Mouse (Mus musculus) kidney, embryonic 14.5 days (tissue): ENCODE data around the gene 5730522E02Rik. TPM values are rescaled to one million over a fixed set of nuclear protein-coding genes. Genes with fewer than 3 reads are reported as not detected.

Experiments
- ATAC-seq: fragments of 200-750 bp; cut with Nextera tagmentation; 2 replicates; pipeline ENCODE4 v1.8.0; 2017; ENCODE audit warnings: moderate number of reproducible peaks, mild to moderate bottlenecking, moderate TSS enrichment, moderate library complexity; ENCODE audit not compliant: low FRiP score, low TSS enrichment
- H3K27ac ChIP-seq: fragments of 300-500 bp; sonication (generic); 2 replicates; pipeline ENCODE4 v1.5.1; 2014; ENCODE audit warnings: low read depth, mild to moderate bottlenecking, low read length, moderate library complexity, mixed read lengths
- H3K27me3 ChIP-seq: fragments of 300-500 bp; sonication (generic); 2 replicates; pipeline ENCODE4 v1.6.1; 2014; ENCODE audit warnings: mild to moderate bottlenecking, low read length; ENCODE audit not compliant: control insufficient read depth, insufficient read depth
- H3K36me3 ChIP-seq: fragments of 300-500 bp; sonication (generic); 2 replicates; pipeline ENCODE4 v1.6.1; 2014; ENCODE audit warnings: low read length, mixed read lengths; ENCODE audit not compliant: control insufficient read depth, insufficient read depth
- H3K4me1 ChIP-seq: fragments of 300-500 bp; sonication (generic); 2 replicates; pipeline ENCODE4 v1.6.1; 2014; ENCODE audit warnings: low read length, mixed read lengths; ENCODE audit not compliant: control insufficient read depth, insufficient read depth
- H3K4me2 ChIP-seq: fragments of 300-500 bp; sonication (generic); replicated peaks from 2 replicates; pipeline ENCODE4 v1.6.1; 2014; ENCODE audit warnings: low read depth, mild to moderate bottlenecking, low read length
- H3K4me3 ChIP-seq: fragments of 300-500 bp; sonication (generic); 2 replicates; pipeline ENCODE4 v1.5.1; 2014; ENCODE audit warnings: mild to moderate bottlenecking, low read length
- H3K9ac ChIP-seq: fragments of 300-500 bp; sonication (generic); 2 replicates; pipeline ENCODE4 v1.6.1; 2014; ENCODE audit warnings: low read depth, mild to moderate bottlenecking, low read length, moderate library complexity
- H3K9me3 ChIP-seq: fragments of 300-500 bp; sonication (generic); 2 replicates; pipeline ENCODE4 v1.6.1; 2016; ENCODE audit warnings: low read length; ENCODE audit not compliant: control insufficient read depth
- WGBS: fragments of 180-500 bp; shearing (Covaris S2); extraction: QIAGEN DNeasy Blood & Tissue Kit; methylation state at CpG from one replicate; pipeline ENCODE4 v1.1.7; 2014; 5-methylcytosine and 5-hydroxymethylcytosine counted together
- polyA plus RNA-seq: library from polyadenylated mRNA; unstranded; fragments of >200 nt; fragmentation: Nextera tagmentation; extraction: Ambion mirVana; gene quantifications from 2 replicates; pipeline ENCODE4 v1.2.1, GENCODE M21; 2014

The 5730522E02Rik gene
- polyA plus RNA-seq, 1 experiment from 2014 or later = 3.1 TPM

GRCm38 (mm10) chr11:26138013-26138412 is 72.5 kb downstream of the 5730522E02Rik start:
- Histone ChIP-seq H3K4me3 (no peak overlapping the region), H3K9me3 (no peaks in the 10 kb centered on the region), H3K9ac (no peak overlapping the region), H3K27me3 (no peaks in the 10 kb centered on the region), H3K27ac (no peak overlapping the region), H3K4me1 (no peaks in the 10 kb centered on the region), H3K36me3 (no peaks in the 10 kb centered on the region), H3K4me2 (no peak overlapping the region)
- WGBS = 89% methylated on average over 1 of the region's 1 CpGs
- no peak for ATAC-seq

- Histone ChIP-seq H3K9ac (no peak overlapping the region), H3K9me3 (no peaks in the 10 kb centered on the region), H3K4me3 (no peak overlapping the region), H3K27ac (no peak overlapping the region), H3K4me1 (no peaks in the 10 kb centered on the region), H3K36me3 (no peaks in the 10 kb centered on the region), H3K27me3 (no peaks in the 10 kb centered on the region), H3K4me2 (no peak overlapping the region)
- ATAC-seq = peak; percentile 49; the same call in 1 of the 2 replicates
- 15% methylated on average over 11 of the region's 11 CpGs for WGBS
Observed at GRCm38 (mm10) chr11:26130911-26131310, 79.7 kb downstream of the 5730522E02Rik start.

- Histone ChIP-seq H3K36me3 (no peaks in the 10 kb centered on the region), H3K9me3 (no peaks in the 10 kb centered on the region), H3K9ac (no peak overlapping the region), H3K4me2 (no peak overlapping the region), H3K27ac (no peak overlapping the region), H3K27me3 (no peaks in the 10 kb centered on the region), H3K4me3 (no peak overlapping the region), H3K4me1 (no peaks in the 10 kb centered on the region)
- no peak for ATAC-seq
- WGBS = 55% methylated on average over 2 of the region's 2 CpGs
Observed at GRCm38 (mm10) chr11:26129054-26129453, 81.5 kb downstream of the 5730522E02Rik start.

- Histone ChIP-seq H3K9ac (no peak overlapping the region), H3K36me3 (no peaks in the 10 kb centered on the region), H3K4me2 (no peak overlapping the region), H3K27ac (no peak overlapping the region), H3K9me3 (no peaks in the 10 kb centered on the region), H3K27me3 (no peaks in the 10 kb centered on the region), H3K4me3 (no peak overlapping the region), H3K4me1 (no peaks in the 10 kb centered on the region)
- WGBS = 37% methylated on average over 2 of the region's 2 CpGs
- ATAC-seq = no peak
Observed at GRCm38 (mm10) chr11:26128385-26128784, 82.2 kb downstream of the 5730522E02Rik start.

GRCm38 (mm10) chr11:26125923-26126322 is 84.6 kb downstream of the 5730522E02Rik start:
- no peak for ATAC-seq
- Histone ChIP-seq H3K36me3 (no peaks in the 10 kb centered on the region), H3K4me1 (no peaks in the 10 kb centered on the region), H3K9ac (no peak overlapping the region), H3K27me3 (no peaks in the 10 kb centered on the region), H3K9me3 (no peaks in the 10 kb centered on the region), H3K4me2 (no peak overlapping the region), H3K4me3 (no peak overlapping the region), H3K27ac (no peak overlapping the region)

- 43% methylated on average over 8 of the region's 8 CpGs for WGBS
- Histone ChIP-seq H3K9ac (no peak overlapping the region), H3K4me2 (no peak overlapping the region), H3K27ac (no peak overlapping the region), H3K4me1 (no peaks in the 10 kb centered on the region), H3K36me3 (no peaks in the 10 kb centered on the region), H3K4me3 (no peak overlapping the region), H3K27me3 (no peaks in the 10 kb centered on the region), H3K9me3 (no peaks in the 10 kb centered on the region)
- ATAC-seq = no peak
Observed at GRCm38 (mm10) chr11:26120781-26121557, 89.6 kb downstream of the 5730522E02Rik start.

- no peaks in the 10 kb centered on the region for H3K4me1 ChIP-seq
- 54% methylated on average over 4 of the region's 4 CpGs for WGBS
- H3K4me3 ChIP-seq = no peak overlapping the region
- H3K27me3 ChIP-seq = no peaks in the 10 kb centered on the region
- no peak overlapping the region for H3K4me2 ChIP-seq
- no peaks in the 10 kb centered on the region for H3K36me3 ChIP-seq
- no peaks in the 10 kb centered on the region for H3K9me3 ChIP-seq
- ATAC-seq = no peak
- H3K27ac ChIP-seq = no peak overlapping the region
- H3K9ac ChIP-seq = no peak overlapping the region
Observed at GRCm38 (mm10) chr11:26117651-26118050, 92.9 kb downstream of the 5730522E02Rik start.

- Histone ChIP-seq H3K4me1 (no peaks in the 10 kb centered on the region), H3K27ac (no peak overlapping the region), H3K36me3 (no peaks in the 10 kb centered on the region), H3K27me3 (no peaks in the 10 kb centered on the region), H3K4me2 (no peak overlapping the region), H3K9me3 (no peaks in the 10 kb centered on the region), H3K9ac (no peak overlapping the region), H3K4me3 (no peak overlapping the region)
- no peak for ATAC-seq
- 85% methylated on average over 3 of the region's 3 CpGs for WGBS
Observed at GRCm38 (mm10) chr11:26112206-26112605, 98.4 kb downstream of the 5730522E02Rik start.

- no peak overlapping the region for H3K9ac ChIP-seq
- WGBS = 33% methylated on average over 1 of the region's 1 CpGs
- H3K36me3 ChIP-seq = no peaks in the 10 kb centered on the region
- no peak for ATAC-seq
- no peaks in the 10 kb centered on the region for H3K4me1 ChIP-seq
- H3K27ac ChIP-seq = no peak overlapping the region
- H3K4me3 ChIP-seq = no peak overlapping the region
- H3K27me3 ChIP-seq = no peaks in the 10 kb centered on the region
- H3K4me2 ChIP-seq = no peak overlapping the region
- no peaks in the 10 kb centered on the region for H3K9me3 ChIP-seq
Observed at GRCm38 (mm10) chr11:26108647-26109046, 101.9 kb downstream of the 5730522E02Rik start.
